In genomic region chr14:19821686-19822085, GRCm38 (mm10) we compare ENCODE assay signal across 24 mouse cellular contexts.
"Had no signal": no experiment of that assay in that cellular context is flagged by ENCODE, and none has a peak within 500 bp of the region (broad histone marks: within the 10 kb centered on the region; RNA-seq: fewer than 3 reads in every experiment).

No protein-coding gene starts in this region.

- H3K27me3 ChIP-seq: limb, embryonic 12.5 days; midbrain, embryonic 12.5 days; midbrain, embryonic 15.5 days; neural tube, embryonic 12.5 days; neural tube, embryonic 15.5 days had no signal

- DNase-seq: kidney, adult 9 months; kidney, postnatal 25 days; layer of hippocampus, postnatal 36 days; liver; liver, postnatal 0 days; lung, embryonic 14.5 days; right cerebral cortex, adult 18-20 months; right cerebral cortex, postnatal 14 days; right cerebral cortex, postnatal 4 days; thymus, adult 2 months; thymus, postnatal 14 days; thymus, postnatal 4 days had no signal

- H3K27ac ChIP-seq: kidney, postnatal 0 days; layer of hippocampus, adult 2 months; left cerebral cortex, adult 2 months; limb, embryonic 12.5 days; liver, embryonic 14.5 days; macrophage; midbrain, embryonic 12.5 days; midbrain, embryonic 15.5 days; neural tube, embryonic 12.5 days; neural tube, embryonic 15.5 days; stomach, postnatal 0 days had no signal

- H3K9ac ChIP-seq: limb, embryonic 12.5 days; liver, embryonic 14.5 days; liver, postnatal 0 days; lung, embryonic 14.5 days; midbrain, embryonic 12.5 days; midbrain, embryonic 15.5 days; neural tube, embryonic 12.5 days; neural tube, embryonic 15.5 days had no signal

- H3K4me2 ChIP-seq: neural tube, embryonic 15.5 days had no signal

- H3K4me3 ChIP-seq: layer of hippocampus, adult 2 months; left cerebral cortex, adult 2 months; midbrain, embryonic 15.5 days; neural tube, embryonic 12.5 days; neural tube, embryonic 15.5 days had no signal

- ATAC-seq: liver, postnatal 0 days; lung, postnatal 0 days; midbrain, embryonic 15.5 days had no signal

- H3K9me3 ChIP-seq: limb, embryonic 12.5 days; midbrain, embryonic 15.5 days; neural tube, embryonic 12.5 days; neural tube, embryonic 15.5 days had no signal
